Mouse (Mus musculus): ENCODE measurements around the gene Fancm. TPM values are rescaled to one million over a fixed set of nuclear protein-coding genes. Genes with fewer than 3 reads are reported as not detected.
A peak's percentile ranks its signal among the peaks of the same experiment; 100 is the strongest.
"Not testable (repeated sequence)": the region's sequence is repeated elsewhere in the genome, so short reads cannot be mapped to it uniquely, and the experiment has no call there.

Gene Fancm
- polyA plus RNA-seq, 1 experiment from 2014 or later: 8.2 TPM

DNA sequence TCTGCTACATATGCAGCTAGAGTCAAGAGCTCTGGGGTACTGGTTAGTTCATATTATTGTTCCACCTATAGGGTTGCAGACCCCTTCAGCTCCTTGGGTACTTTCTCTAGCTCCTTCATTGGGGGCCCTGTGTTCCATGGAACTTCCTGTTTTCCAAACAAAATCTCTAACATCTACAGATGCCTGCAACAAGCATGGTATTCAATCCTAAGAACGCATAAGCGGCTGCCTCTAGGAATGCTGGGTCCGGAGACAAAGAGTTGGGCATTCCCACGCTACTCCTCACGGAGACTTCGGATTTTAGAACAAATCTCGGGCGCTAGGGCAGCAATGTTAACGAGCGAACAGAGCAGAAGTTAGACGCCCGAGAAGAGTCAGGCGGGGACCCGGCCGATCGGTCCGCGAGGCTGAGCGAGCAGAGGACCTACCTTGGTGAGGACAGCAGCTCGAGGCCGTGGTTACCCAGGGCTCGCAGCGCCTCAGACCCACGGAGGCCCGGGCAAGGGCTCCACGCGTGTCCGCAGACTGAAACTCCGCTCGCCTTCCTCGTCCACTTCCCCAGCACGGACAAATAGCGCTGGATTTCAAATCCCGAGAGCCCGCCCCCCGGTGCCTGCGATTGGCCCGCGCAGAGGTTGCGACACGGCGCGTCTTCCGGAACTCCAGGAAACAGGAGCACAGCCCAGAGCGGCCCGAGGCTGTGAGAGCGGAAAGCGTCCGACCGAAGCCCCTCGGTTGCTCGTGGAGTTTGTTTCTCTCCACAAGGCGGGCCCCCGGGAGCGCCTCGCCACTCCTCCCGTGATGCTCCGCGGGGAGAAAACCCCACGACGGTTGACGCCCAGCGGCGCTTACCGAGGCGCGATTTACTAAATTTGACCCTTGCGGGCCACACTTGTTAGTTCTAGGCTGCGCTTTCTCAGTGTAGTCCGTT is 96.9 kb downstream of the Fancm start, which contains the start of gene Mis18bp1:
Gene Mis18bp1, minus strand, starts transcription at position 584 of the 931 bp plus-strand sequence.
- under 1% methylated on average over 70 of the region's 70 CpGs for WGBS
- no peaks in the 10 kb centered on the region for H3K27me3 ChIP-seq (replicated peaks)
- H3K4me2 ChIP-seq (replicated peaks): peak within 1 kb of the TSS; percentile 58
- no peaks in the 10 kb centered on the region for H3K9me3 ChIP-seq
- peak within 1 kb of the TSS; percentile 72 for H3K4me3 ChIP-seq (replicated peaks)
- peak within 1 kb of the TSS; percentile 71 for H3K9ac ChIP-seq
- H3K36me3 ChIP-seq: no peaks in the 10 kb centered on the region
- peak; percentile 98 for ATAC-seq
- peak within 1 kb of the TSS; percentile 84 for H3K27ac ChIP-seq
- H3K4me1 ChIP-seq (replicated peaks): peaks cover 8% of the 10 kb centered on the region; the same call in 1 of the 2 replicates

DNA sequence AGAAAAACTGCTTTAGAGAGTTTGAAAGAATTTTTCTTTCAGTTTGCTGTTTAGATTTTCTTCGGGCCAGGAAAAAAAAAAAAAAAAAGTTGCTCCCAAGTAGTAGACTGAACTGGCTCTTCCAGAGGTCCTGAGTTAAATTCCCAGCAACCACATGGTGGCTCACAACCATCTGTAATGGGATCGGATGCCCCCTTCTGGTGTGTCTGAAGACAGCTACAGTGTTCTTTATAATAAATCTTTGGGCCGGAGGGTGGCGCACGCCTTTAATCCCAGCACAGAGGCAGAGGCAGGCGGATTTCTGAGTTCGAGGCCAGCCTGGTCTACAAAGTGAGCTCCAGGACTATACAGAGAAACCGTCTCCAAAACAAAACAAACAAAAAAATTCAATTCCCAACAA is 97.6 kb downstream of the Fancm start:
- not testable (repeated sequence) for H3K9me3 ChIP-seq; H3K27me3 ChIP-seq (replicated peaks); H3K36me3 ChIP-seq; H3K4me1 ChIP-seq (replicated peaks)
- peak; percentile 69 for ATAC-seq
- H3K4me2 ChIP-seq (replicated peaks): peak overlapping the region; percentile 58
- H3K9ac ChIP-seq: peak overlapping the region; percentile 26; the same call in 1 of the 2 replicates
- WGBS: 33% methylated on average over 8 of the region's 8 CpGs
- peak overlapping the region; percentile 84 for H3K27ac ChIP-seq
- peak overlapping the region; percentile 72 for H3K4me3 ChIP-seq (replicated peaks)

DNA sequence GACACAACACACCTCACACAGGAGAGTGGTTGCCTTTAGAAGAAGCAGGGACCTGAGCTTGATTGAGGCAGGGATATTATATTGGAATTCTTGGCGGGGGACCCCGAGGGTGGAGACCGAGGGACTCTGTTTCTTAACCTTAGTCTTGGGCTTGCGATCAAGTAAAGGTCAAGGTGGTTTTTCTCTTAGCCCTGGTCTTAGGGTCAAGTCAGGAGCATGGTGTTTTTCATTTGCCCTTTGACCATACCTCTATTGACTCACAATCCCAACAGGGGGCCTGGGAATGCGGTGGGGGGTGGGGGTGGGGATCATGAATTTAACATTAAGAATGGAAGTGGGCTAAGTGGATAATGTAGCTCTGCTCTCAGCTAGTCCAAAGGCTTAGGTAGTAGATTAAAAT is 98.3 kb downstream of the Fancm start:
- H3K4me1 ChIP-seq (replicated peaks): peaks cover 8% of the 10 kb centered on the region; the same call in 1 of the 2 replicates
- no peak overlapping the region for H3K4me3 ChIP-seq (replicated peaks)
- H3K36me3 ChIP-seq: no peaks in the 10 kb centered on the region
- WGBS: 91% methylated on average over 5 of the region's 5 CpGs
- H3K9ac ChIP-seq: no peak overlapping the region
- H3K27me3 ChIP-seq (replicated peaks): no peaks in the 10 kb centered on the region
- H3K4me2 ChIP-seq (replicated peaks): no peak overlapping the region
- H3K9me3 ChIP-seq: no peaks in the 10 kb centered on the region
- H3K27ac ChIP-seq: no peak overlapping the region
- ATAC-seq: no peak

Other genes with a start within 250 kb of the Fancm start
- 3.3 and 3.4 TPM in 2 replicates for gene Gm527, start 157.7 kb upstream of the Fancm start, polyA plus RNA-seq (2015; fragmentation: Nextera tagmentation; extraction: Ambion mirVana)
- 10.0 and 10.7 TPM in 2 replicates for gene Klhl28, start 110.1 kb upstream of the Fancm start, polyA plus RNA-seq (2015; fragmentation: Nextera tagmentation; extraction: Ambion mirVana)
- 23.8 and 28.0 TPM in 2 replicates for gene Togaram1, start 109.8 kb upstream of the Fancm start, polyA plus RNA-seq (2015; fragmentation: Nextera tagmentation; extraction: Ambion mirVana)
- 40.4 and 48.1 TPM in 2 replicates for gene Prpf39, start 39.3 kb upstream of the Fancm start, polyA plus RNA-seq (2015; fragmentation: Nextera tagmentation; extraction: Ambion mirVana)
- gene Fkbp3, start 1.6 kb upstream of the Fancm start, polyA plus RNA-seq (2015; fragmentation: Nextera tagmentation; extraction: Ambion mirVana): 340 and 409 TPM in 2 replicates
- gene Mis18bp1, start 97.0 kb downstream of the Fancm start, polyA plus RNA-seq (2015; fragmentation: Nextera tagmentation; extraction: Ambion mirVana): 41.8 and 50.4 TPM in 2 replicates
- gene Wdr20rt, start 149.9 kb downstream of the Fancm start, polyA plus RNA-seq (2015; fragmentation: Nextera tagmentation; extraction: Ambion mirVana): not detected in 2 replicates

All from intestine, embryonic 15.5 days (tissue).